Mouse (Mus musculus): Measurements from ENCODE around the gene Prrt1.

Prrt1 gene

GRCm38 (mm10) chr17:34627943-34628643 is 1.2 kb upstream of the Prrt1 start, which contains the start of gene Ppt2:
Ppt2 (minus strand) TSS chr17:34628510.
- DNase-seq (ENCODE audit: low spot score in 2 of 2): peak in 1 of 2 experiments; percentile 75

GRCm38 (mm10) chr17:34628644-34628967 is 727 bp upstream of the Prrt1 start:
- no peak for DNase-seq (ENCODE audit: low spot score in 2 of 2)

GRCm38 (mm10) chr17:34629796-34630603 is 667 bp downstream of the Prrt1 start:
- DNase-seq (ENCODE audit: low spot score in 2 of 2): no peak

DNA sequence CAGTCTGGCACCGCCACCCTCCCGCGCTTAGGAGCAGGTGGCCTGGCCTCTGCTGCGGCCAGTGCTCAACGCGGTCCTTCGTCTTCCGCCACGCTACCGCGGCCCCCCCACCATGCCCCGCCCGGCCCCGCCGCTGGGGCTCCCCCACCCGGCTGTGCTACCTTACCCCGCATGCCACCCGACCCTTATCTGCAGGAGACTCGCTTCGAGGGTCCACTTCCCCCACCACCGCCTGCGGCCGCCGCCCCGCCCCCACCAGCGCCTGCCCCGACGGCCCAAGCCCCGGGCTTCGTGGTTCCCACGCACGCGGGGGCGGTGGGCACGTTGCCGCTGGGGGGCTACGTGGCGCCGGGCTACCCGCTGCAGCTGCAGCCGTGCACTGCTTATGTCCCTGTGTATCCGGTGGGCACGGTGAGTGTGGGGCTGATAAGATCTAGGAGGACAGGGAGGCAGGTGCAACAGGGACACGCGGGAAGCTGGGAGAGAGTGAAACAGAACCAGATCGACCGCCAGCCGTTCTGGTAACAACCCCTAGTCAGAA is 1.5 kb downstream of the Prrt1 start:
- no peak for DNase-seq (ENCODE audit: low spot score in 2 of 2)

DNA sequence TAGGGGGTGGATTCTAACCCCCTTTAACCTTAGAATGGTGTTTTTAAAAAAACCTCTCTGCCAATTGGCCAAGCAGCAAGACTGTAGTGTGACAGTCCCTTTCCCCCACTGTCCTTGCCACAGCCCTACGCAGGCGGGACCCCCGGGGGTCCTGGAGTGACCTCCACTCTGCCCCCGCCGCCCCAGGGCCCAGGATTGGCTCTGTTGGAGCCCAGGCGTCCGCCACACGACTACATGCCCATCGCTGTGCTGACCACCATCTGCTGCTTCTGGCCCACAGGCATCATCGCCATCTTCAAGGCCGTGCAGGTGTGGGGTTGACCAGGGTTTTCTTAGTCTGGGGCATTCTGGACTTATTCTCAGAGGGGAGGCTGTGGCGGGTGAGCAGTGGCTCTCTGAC is 2.3 kb downstream of the Prrt1 start:
- DNase-seq (ENCODE audit: low spot score in 2 of 2): no peak

DNA sequence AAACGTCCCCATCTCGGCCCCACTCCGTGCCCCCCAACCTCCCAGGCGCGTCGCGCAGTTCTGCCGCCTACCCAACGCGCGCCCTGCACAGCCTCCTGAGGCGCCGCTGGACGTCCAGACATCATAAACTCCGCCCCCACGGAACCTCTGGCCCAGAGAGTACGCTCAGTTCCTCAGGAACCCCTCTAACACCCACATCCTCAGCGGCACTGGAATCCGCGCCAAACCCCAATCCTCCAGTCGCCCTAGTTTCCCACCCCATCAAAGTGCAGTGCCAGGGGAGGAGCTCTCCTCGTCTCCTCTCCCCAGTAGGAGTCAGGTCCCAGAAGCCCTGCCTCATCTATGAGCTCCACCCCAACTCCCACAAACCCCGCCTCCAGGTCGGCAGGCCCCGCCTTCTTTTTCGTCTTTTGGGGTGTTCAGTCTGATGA is 2.9 kb downstream of the Prrt1 start:
- peak in 1 of 2 experiments; percentile 76 for DNase-seq (ENCODE audit: low spot score in 2 of 2)

- no peak for DNase-seq (ENCODE audit: low spot score in 2 of 2)
These were observed 6.3 kb downstream of the Prrt1 start for GRCm38 (mm10) chr17:34635671-34636070.

DNA sequence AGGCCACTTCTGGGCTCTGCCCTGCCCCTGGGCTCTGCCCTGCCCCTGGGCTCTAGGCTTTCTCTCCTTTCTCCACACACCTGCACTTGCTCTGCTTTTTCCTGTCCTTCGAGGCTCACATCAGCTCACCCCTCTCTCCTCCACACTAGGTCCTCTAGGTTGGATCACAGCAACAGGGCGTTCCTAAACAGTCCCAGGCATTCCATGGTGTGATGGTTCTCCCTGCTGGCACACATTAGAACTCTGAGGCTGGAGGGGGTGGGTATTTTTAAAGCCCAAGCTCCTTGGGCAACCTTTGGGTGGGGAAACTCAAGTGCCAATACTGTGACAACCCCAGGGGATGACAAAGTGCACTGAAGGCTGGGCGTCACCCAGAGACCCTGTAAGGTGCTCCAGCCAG is 8.1 kb downstream of the Prrt1 start:
- no peak for DNase-seq (ENCODE audit: low spot score in 2 of 2)

- DNase-seq (ENCODE audit: low spot score in 2 of 2): no peak
These were observed 10.3 kb downstream of the Prrt1 start for GRCm38 (mm10) chr17:34639461-34640255.

DNA sequence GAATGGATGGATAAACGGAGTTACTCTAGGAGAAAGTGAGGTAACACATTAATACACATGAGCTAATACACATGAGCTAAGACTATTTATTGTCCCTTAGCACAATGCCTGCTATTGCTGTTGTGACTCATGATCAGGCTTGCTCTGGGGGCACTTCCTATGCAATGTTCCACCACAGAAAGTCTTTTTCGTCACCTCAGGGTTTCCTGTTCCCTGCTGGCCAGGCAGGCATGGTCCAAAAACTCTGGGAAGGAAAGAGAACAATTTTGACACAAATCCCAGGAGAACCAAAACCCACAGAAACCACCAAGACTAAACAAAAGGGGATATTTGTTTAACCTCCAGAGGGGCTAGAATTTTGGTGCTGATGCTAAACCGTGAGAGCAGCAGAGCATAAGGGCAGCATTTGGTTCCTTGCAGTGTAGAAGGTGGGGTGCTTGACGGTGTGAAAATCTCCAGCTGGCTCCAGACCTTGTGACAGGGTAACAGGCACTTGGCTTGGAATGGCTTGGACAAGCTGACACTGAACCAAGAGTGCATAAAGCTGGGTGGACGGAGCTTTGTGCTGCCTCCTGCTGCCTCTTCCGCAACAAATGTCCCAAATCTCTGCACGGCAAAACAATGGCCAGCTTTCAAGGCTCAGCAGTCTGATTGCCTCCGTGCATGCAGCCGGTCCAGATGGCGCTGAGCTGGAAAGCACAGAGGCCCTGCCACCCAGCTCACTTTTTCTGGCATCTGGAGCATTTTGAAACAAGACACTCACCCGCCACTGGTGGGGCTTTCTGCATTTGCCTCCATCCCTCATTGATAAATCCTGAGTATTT is 11.7 kb downstream of the Prrt1 start:
- DNase-seq (ENCODE audit: low spot score in 2 of 2): no peak

- DNase-seq (ENCODE audit: low spot score in 2 of 2): no peak
These were observed 12.6 kb downstream of the Prrt1 start for GRCm38 (mm10) chr17:34641945-34642344.

DNA sequence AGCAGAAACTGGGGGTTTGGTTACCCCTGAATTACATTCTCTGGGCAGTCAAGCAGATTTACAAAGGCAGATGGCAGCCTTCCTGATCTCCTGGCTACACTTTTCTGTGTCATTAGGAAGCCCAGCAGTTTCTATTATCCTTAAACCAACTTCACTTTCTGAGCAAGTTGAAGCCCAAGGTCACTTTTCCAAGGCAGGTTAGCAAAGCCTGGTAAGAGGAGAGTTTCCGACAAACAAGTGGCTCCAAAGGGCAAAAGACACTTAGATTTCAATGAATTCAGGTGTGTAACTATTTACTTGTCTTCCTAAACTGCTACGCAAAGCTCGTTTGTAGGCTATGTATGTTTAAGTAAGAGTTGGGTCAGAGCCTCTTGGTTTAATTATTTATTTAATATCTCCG is 14.0 kb downstream of the Prrt1 start:
- DNase-seq (ENCODE audit: low spot score in 2 of 2): no peak

GRCm38 (mm10) chr17:34643944-34644343 is 14.6 kb downstream of the Prrt1 start:
- DNase-seq (ENCODE audit: low spot score in 2 of 2): no peak

DNA sequence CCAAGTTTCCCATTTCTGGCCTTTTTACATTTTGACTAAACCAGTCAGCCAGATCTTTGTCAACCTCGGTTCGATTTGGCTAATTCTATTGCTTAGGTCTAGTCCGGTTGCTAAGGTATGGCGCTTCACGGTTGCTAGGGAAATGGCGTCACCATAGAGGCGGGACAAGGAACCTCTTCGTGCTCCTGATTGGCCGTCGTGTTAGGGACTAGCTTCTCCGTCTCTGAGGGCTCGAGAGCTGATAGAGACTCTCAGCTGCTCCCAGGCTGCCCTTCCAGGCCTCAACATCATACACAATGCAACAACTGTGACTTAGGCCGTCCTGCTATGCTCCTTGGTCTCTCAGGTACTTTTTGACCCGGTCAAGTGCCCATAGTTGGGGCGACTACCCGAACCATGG is 15.3 kb downstream of the Prrt1 start, which contains the start of gene Fkbpl:
Fkbpl (plus strand) TSS at position 157 of the 400 bp plus-strand sequence.
- peak; percentile 91 to 93 for DNase-seq (ENCODE audit: low spot score in 2 of 2)

GRCm38 (mm10) chr17:34645256-34645829 is 16.0 kb downstream of the Prrt1 start:
- DNase-seq (ENCODE audit: low spot score in 2 of 2): no peak

GRCm38 (mm10) chr17:34645831-34646511 is 16.6 kb downstream of the Prrt1 start:
- DNase-seq (ENCODE audit: low spot score in 2 of 2): no peak

DNA sequence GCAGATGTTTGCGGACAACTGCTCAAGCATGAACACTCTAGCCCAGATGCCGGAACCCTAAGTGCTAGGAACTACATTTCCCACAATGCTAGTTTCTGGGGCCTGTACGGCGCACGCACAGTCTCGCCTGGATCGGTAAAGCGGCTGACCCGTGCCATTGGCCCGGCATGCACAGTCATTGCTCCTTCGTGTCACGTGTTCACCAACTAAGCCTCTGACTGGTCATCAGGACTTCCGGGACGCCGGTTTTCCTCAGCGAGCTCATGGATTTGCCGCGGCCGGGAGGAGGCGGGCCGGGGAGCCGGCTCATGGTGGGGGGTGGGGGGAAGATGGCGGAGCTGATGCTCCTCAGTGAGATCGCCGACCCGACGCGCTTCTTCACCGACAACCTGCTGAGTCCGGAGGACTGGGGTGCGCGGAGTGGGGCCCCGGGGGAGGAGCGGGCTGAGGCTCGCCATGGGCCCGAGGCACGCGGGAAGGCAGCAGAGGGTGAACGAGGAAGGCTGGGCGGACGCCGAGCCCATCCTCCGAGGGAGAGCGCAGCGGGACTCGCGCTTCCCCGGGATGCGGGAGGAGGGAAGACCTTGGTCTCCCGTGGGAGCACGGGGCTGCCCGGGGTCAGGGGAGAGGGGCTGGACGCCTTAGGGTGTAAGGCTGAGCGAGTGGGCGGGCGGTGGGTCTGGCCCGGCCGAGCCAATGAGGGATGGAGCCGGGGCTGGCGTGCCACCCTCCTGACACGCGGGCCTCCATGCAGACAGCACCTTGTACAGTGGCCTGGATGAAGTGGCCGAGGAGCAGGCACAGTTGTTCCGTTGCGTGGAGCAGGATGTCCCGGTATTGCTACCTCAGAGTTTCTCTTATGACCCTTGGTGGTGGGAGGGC is 17.8 kb downstream of the Prrt1 start, which contains the start of gene Atf6b:
Atf6b (plus strand) TSS at position 241 of the 882 bp plus-strand sequence.
- DNase-seq (ENCODE audit: low spot score in 2 of 2): peak; percentile 93 to 95

DNA sequence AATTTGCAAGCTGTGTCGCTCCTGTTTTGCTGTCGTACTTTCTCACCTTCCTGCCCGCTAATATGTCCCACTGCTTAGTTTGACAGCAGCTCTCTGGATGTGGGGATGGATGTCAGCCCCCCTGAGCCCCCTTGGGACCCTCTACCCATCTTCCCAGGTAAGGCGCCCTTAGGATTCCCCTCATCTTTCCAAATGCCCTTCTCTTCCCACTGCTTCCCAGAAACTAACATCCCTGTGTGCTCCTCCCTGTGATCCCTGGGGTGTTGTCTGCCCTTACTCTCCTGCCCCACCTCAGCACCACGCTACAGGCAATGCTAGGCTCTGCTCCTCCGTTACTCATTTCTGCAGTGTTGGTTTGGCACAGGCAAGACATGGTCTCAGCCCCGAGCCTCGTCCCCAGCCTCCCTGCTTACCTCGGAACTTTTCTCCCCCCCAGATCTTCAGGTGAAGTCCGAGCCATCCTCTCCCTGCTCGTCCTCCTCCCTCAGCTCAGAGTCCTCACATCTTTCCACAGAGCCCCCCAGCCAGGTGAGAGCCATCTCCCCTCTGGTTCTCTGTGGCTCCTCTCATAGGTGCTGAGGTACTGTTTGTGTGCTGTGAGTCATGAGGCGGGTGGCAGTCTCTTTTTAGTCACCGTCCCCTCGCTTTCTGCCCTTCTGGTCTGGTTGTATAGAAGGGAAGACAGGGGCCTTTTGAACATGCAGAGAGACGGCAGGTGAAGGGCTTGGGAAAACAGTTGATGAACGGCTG is 19.0 kb downstream of the Prrt1 start:
- DNase-seq (ENCODE audit: low spot score in 2 of 2): no peak
